Mouse (Mus musculus): ENCODE measurements around the gene Tnks2. TPM values are rescaled to one million over a fixed set of nuclear protein-coding genes. Genes with fewer than 3 reads are reported as not detected.
"Not testable (repeated sequence)": the region's sequence is repeated elsewhere in the genome, so short reads cannot be mapped to it uniquely, and the experiment has no call there.

Gene Tnks2
- polyA plus RNA-seq, 1 experiment from 2014 or later, result 13.9 TPM

- H3K9me3 ChIP-seq (ENCODE audit: control insufficient read depth, low read length); H3K27ac ChIP-seq (replicated peaks); H3K9ac ChIP-seq (ENCODE audit: low read length); H3K4me3 ChIP-seq (ENCODE audit: low read depth, low read length); H3K4me2 ChIP-seq (replicated peaks; ENCODE audit: low read depth); DNase-seq (ENCODE audit: low spot score); H3K27me3 ChIP-seq (ENCODE audit: control insufficient read depth, insufficient read depth, low read length); ATAC-seq (ENCODE audit: low FRiP score, low TSS enrichment); H3K4me1 ChIP-seq (replicated peaks; ENCODE audit: control insufficient read depth, insufficient read depth): not testable (repeated sequence)
- 79% methylated on average over 3 of the region's 3 CpGs for WGBS
- peak; percentile 51 for TF ChIP-seq CTCF (IDR thresholded peaks at IDR 0.05; ENCODE audit: low read depth)
- peaks cover 26% of the 10 kb centered on the region; the same call in 1 of the 2 replicates for H3K36me3 ChIP-seq (ENCODE audit: control insufficient read depth, insufficient read depth, low read length)
These were observed 34.6 kb downstream of the Tnks2 start for GRCm38 (mm10) chr19:36868675-36869074.

GRCm38 (mm10) chr19:36874651-36875050 lies 40.6 kb downstream of the Tnks2 start:
- H3K4me1 ChIP-seq (replicated peaks; ENCODE audit: control insufficient read depth, insufficient read depth), result no peaks in the 10 kb centered on the region
- H3K27me3 ChIP-seq (ENCODE audit: control insufficient read depth, insufficient read depth, low read length), result no peaks in the 10 kb centered on the region
- no peak for TF ChIP-seq CTCF (IDR thresholded peaks at IDR 0.05; ENCODE audit: low read depth)
- TF ChIP-seq EP300 (optimal IDR thresholded peaks at IDR 0.05), result no peak
- WGBS, result 69% methylated on average over 2 of the region's 2 CpGs
- H3K36me3 ChIP-seq (ENCODE audit: control insufficient read depth, insufficient read depth, low read length), result peaks cover 35% of the 10 kb centered on the region
- H3K4me2 ChIP-seq (replicated peaks; ENCODE audit: low read depth), result no peak overlapping the region
- no peak for ATAC-seq (ENCODE audit: low FRiP score, low TSS enrichment)
- H3K4me3 ChIP-seq (ENCODE audit: low read depth, low read length), result no peak overlapping the region
- H3K9me3 ChIP-seq (ENCODE audit: control insufficient read depth, low read length), result no peaks in the 10 kb centered on the region
- no peak overlapping the region for H3K9ac ChIP-seq (ENCODE audit: low read length)
- no peak for DNase-seq (ENCODE audit: low spot score)
- no peak overlapping the region for H3K27ac ChIP-seq (replicated peaks)

GRCm38 (mm10) chr19:36877329-36877728 lies 43.3 kb downstream of the Tnks2 start:
- ATAC-seq (ENCODE audit: low FRiP score, low TSS enrichment) (no peak), DNase-seq (ENCODE audit: low spot score) (no peak)
- Histone ChIP-seq H3K36me3 (ENCODE audit: control insufficient read depth, insufficient read depth, low read length) (peaks cover 40% of the 10 kb centered on the region), H3K9me3 (ENCODE audit: control insufficient read depth, low read length) (no peaks in the 10 kb centered on the region), H3K27me3 (ENCODE audit: control insufficient read depth, insufficient read depth, low read length) (no peaks in the 10 kb centered on the region), H3K4me3 (ENCODE audit: low read depth, low read length) (no peak overlapping the region), H3K4me2 (replicated peaks; ENCODE audit: low read depth) (no peak overlapping the region), H3K4me1 (replicated peaks; ENCODE audit: control insufficient read depth, insufficient read depth) (no peaks in the 10 kb centered on the region), H3K9ac (ENCODE audit: low read length) (no peak overlapping the region), H3K27ac (replicated peaks) (no peak overlapping the region)
- TF ChIP-seq EP300 (optimal IDR thresholded peaks at IDR 0.05) (no peak), CTCF (IDR thresholded peaks at IDR 0.05; ENCODE audit: low read depth) (no peak)

- Histone ChIP-seq H3K4me2 (replicated peaks; ENCODE audit: low read depth) (no peak overlapping the region), H3K9me3 (ENCODE audit: control insufficient read depth, low read length) (no peaks in the 10 kb centered on the region), H3K27ac (replicated peaks) (no peak overlapping the region), H3K4me1 (replicated peaks; ENCODE audit: control insufficient read depth, insufficient read depth) (no peaks in the 10 kb centered on the region), H3K4me3 (ENCODE audit: low read depth, low read length) (no peak overlapping the region), H3K27me3 (ENCODE audit: control insufficient read depth, insufficient read depth, low read length) (no peaks in the 10 kb centered on the region), H3K9ac (ENCODE audit: low read length) (no peak overlapping the region), H3K36me3 (ENCODE audit: control insufficient read depth, insufficient read depth, low read length) (peaks cover 40% of the 10 kb centered on the region)
- TF ChIP-seq CTCF (IDR thresholded peaks at IDR 0.05; ENCODE audit: low read depth), result no peak
- no peak for TF ChIP-seq EP300 (optimal IDR thresholded peaks at IDR 0.05)
- ATAC-seq (ENCODE audit: low FRiP score, low TSS enrichment), result no peak
- 76% methylated on average over 11 of the region's 11 CpGs for WGBS
- DNase-seq (ENCODE audit: low spot score), result no peak
These were observed 44.9 kb downstream of the Tnks2 start for GRCm38 (mm10) chr19:36878743-36879495.

GRCm38 (mm10) chr19:36883119-36883518 lies 49.1 kb downstream of the Tnks2 start:
- no peak overlapping the region for H3K4me3 ChIP-seq (ENCODE audit: low read depth, low read length)
- H3K9me3 ChIP-seq (ENCODE audit: control insufficient read depth, low read length), result no peaks in the 10 kb centered on the region
- TF ChIP-seq EP300 (optimal IDR thresholded peaks at IDR 0.05), result no peak
- peak; percentile 63 for TF ChIP-seq CTCF (IDR thresholded peaks at IDR 0.05; ENCODE audit: low read depth)
- DNase-seq (ENCODE audit: low spot score) (peak; percentile 40), ATAC-seq (ENCODE audit: low FRiP score, low TSS enrichment) (no peak)
- H3K4me2 ChIP-seq (replicated peaks; ENCODE audit: low read depth), result no peak overlapping the region
- H3K27me3 ChIP-seq (ENCODE audit: control insufficient read depth, insufficient read depth, low read length), result no peaks in the 10 kb centered on the region
- no peak overlapping the region for H3K9ac ChIP-seq (ENCODE audit: low read length)
- no peaks in the 10 kb centered on the region for H3K4me1 ChIP-seq (replicated peaks; ENCODE audit: control insufficient read depth, insufficient read depth)
- peaks cover 39% of the 10 kb centered on the region for H3K36me3 ChIP-seq (ENCODE audit: control insufficient read depth, insufficient read depth, low read length)
- H3K27ac ChIP-seq (replicated peaks), result no peak overlapping the region
- WGBS, result 79% methylated on average over 6 of the region's 6 CpGs

- TF ChIP-seq EP300 (optimal IDR thresholded peaks at IDR 0.05), result no peak
- peak; percentile 66 for TF ChIP-seq CTCF (IDR thresholded peaks at IDR 0.05; ENCODE audit: low read depth)
- ATAC-seq (ENCODE audit: low FRiP score, low TSS enrichment) (no peak), DNase-seq (ENCODE audit: low spot score) (no peak)
- no peak overlapping the region for H3K27ac ChIP-seq (replicated peaks)
- no peaks in the 10 kb centered on the region for H3K9me3 ChIP-seq (ENCODE audit: control insufficient read depth, low read length)
- no peak overlapping the region for H3K9ac ChIP-seq (ENCODE audit: low read length)
- H3K36me3 ChIP-seq (ENCODE audit: control insufficient read depth, insufficient read depth, low read length), result peaks cover 33% of the 10 kb centered on the region
- H3K4me3 ChIP-seq (ENCODE audit: low read depth, low read length), result no peak overlapping the region
- H3K27me3 ChIP-seq (ENCODE audit: control insufficient read depth, insufficient read depth, low read length), result no peaks in the 10 kb centered on the region
- no peak overlapping the region for H3K4me2 ChIP-seq (replicated peaks; ENCODE audit: low read depth)
- no peaks in the 10 kb centered on the region for H3K4me1 ChIP-seq (replicated peaks; ENCODE audit: control insufficient read depth, insufficient read depth)
- 84% methylated on average over 2 of the region's 2 CpGs for whole genome bisulfite sequencing
These were observed 52.3 kb downstream of the Tnks2 start for GRCm38 (mm10) chr19:36886316-36886715.
